Mouse (Mus musculus): ENCODE results near the gene Spata17.

Spata17 gene

DNA sequence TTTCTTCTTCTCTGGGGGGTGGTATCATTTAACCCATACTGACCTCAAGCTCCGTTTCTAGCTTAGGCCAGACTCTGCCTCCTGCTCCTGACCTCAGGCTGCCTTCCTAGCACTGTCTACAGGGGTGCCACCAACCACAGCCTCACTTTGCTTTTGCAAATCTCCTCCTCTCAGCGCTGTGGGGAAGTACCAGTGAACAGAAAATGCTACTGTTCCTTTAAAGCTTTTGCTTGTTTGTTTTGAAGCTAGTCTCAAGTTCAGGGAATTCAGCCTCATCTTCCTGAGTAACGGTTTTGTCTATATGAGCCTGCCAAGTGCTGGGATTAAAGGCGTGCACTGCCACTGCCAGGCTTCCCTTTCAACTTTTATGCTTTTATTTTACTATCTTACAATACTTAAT lies 5.8 kb downstream of the Spata17 start:
- in situ Hi-C loops (cut with MboI; ENCODE audit: unreplicated experiment in 2 of 2), result loop anchor here in 1 of 2 experiments (25.0 kb wide), 2 partner anchors 497 to 1797 kb away; partner anchors contain the start of gene Tgfb2

DNA sequence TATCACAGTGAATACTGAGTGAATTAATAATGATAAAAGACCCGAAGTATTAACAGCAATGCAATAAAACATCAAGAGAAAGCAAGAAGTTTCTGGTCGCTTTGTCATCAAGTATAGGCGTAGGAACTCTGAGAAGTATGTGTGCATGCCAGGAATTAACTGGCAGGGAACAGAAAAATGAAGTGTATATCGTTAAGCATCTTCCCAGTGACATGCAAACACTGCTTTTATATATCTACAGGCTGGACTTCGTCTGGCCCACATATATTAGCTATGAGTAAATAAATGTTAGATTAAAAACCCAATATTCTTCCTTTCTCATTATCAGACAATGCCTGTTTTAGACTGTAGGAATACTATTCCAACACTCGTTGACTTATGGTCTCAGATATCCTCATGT lies 9.8 kb downstream of the Spata17 start:
- in situ Hi-C loops (cut with MboI; ENCODE audit: unreplicated experiment in 2 of 2), result loop anchor here in 1 of 2 experiments (25.0 kb wide), 2 partner anchors 493 to 1793 kb away; partner anchors contain the start of gene Tgfb2

DNA sequence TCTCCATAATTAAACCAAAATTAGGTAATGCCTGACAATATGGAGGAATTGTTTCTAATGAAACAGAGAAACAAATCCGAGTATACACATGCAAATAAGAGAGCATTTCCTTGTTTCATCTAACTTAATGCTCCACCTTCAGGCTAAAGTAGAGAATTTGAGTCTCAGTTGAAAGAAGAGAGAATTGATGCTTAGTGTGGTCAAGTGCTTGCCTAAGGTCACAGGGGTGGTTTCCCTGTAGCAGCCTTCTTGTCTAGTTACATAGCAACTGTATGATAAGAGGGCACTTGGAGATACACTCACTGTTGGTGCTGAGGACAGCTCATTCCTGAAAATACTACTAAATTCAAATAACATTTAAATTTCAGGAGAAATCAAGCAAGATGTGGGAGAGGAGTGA lies 36.7 kb downstream of the Spata17 start:
- in situ Hi-C loops (cut with MboI; ENCODE audit: unreplicated experiment in 2 of 2), result no loop called here

DNA sequence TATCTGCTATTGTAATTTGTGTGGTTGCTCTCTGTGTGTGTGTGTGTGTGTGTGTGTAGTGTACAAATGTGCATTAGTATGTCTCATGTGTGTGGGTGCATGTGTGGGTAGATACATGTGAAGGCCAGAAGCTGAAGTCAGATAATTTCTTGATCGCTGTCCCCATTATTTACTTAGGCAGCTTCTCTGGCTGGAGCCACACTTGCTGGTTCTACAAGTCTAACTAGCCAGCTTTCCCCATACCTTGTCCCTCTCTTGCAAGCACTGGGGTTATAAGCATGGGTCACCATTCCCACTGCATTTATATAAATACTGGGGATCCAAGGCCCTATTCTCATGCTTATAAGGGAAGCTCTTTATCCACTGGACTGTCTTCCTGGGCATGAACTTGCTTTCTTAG lies 39.3 kb downstream of the Spata17 start:
- in situ Hi-C loops (cut with MboI; ENCODE audit: unreplicated experiment in 2 of 2), result no loop called here

DNA sequence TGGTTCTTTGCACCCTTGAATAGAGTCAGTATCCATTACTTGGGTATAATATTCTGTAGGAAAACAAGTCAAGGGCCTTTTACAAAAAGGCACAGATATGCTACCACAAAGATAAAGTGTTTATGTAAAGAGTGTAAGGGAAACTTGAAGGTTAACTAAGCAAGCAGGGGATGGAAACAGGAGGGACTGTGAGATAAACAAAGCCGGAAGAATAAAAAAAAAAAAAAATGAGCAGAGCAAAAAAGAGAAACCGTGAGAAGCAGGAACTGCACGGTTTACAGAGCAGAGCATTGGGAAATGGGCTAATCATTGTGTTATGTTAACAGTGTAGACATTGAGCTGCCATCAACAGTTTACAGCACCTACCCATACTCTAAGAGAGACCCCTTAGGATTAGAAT lies 44.9 kb downstream of the Spata17 start:
- in situ Hi-C loops (cut with MboI; ENCODE audit: unreplicated experiment in 2 of 2), result no loop called here

DNA sequence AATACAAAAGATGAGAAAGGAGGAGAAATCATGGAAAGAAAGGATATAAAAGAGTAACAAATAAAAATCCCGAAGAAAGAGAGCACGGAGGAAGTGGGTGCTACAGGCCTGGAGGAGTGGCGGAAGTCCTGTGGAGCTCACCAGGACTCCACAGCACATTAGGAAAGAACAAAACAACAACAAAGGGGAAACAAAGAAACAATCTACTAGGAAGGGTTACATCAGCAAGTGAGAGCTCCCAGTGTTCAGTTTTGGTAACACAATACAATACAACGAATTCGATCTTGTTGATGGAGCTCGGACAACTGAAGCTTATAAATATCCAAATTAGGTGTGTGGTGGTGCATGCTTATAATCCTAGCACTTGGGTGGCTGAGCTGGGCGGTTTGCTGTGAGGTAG lies 45.6 kb downstream of the Spata17 start:
- in situ Hi-C loops (cut with MboI; ENCODE audit: unreplicated experiment in 2 of 2), result no loop called here

DNA sequence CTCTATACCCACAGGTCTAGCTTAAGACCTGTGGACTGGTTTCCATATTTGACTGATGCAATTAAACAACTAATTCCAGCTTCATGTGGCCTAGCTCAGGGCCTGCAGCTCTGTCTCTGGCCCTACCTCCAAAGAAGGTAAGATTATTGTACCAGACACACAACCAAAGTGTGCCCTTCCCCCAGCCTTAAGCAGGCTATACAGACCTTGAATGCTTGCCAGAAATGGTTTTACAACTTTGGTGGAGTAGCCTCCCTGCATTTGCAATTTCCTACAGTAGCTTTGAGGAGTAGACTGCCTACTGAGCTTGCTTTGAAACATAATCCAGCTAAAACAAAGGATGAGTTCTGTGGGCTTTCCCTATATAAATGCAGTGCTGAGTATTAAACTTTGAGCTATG lies 51.7 kb downstream of the Spata17 start:
- in situ Hi-C loops (cut with MboI; ENCODE audit: unreplicated experiment in 2 of 2), result no loop called here

DNA sequence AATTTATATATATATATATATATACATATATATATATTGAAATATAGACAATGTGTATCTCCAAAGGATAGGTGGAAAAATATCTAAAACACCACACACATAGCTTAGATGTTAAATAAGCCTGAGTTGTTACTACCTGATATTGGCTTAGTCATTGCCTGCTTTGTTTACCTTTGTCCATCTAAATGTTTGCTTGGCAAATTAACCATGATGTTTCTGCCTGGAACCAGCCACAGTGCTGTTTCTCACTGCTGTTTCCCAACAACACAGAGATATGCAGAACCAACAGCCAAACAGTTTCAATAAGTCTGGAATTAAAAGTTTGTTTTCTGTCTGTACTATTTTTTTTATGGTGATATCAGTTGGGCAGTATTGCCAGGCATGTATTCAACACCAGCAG lies 59.6 kb downstream of the Spata17 start:
- in situ Hi-C loops (cut with MboI; ENCODE audit: unreplicated experiment in 2 of 2), result no loop called here

DNA sequence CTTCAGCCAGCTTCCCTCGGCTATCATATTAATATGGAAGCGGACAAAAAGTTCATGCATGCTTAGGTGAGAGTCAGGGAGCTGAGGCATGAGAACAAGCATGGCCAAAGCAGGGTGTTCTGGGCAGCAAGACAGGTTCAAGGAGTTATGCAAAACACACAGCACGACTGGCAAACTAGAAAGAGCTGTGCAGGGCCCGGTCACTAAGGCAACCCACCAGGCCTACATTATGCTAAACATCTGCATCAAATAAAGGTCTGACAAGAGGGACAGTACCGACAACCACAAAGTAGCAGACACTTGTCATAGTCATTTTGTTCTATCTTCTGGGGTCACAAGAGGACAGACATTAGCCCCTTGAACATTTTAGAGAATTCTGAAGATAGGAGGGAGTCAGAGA lies 61.6 kb downstream of the Spata17 start:
- in situ Hi-C loops (cut with MboI; ENCODE audit: unreplicated experiment in 2 of 2), result no loop called here

DNA sequence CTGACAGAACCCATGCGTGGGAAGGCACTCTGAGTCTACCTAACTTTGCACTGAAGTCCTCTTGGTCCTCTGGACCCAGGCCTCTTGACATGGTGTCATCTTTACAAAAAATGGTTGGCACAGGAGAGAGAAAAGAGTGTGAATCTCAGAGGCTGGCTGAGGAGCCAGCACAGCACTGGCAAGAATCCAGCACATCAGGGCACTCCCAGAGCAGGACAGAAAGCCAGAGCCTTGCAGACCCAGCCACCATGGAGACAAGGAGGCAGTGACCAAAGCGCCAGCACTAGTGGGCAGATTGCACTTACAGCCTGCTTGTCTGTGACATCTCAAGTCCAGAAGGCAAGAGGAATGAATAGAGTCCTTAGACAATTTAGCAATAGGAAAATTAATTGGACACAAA lies 62.7 kb downstream of the Spata17 start:
- in situ Hi-C loops (cut with MboI; ENCODE audit: unreplicated experiment in 2 of 2), result no loop called here

DNA sequence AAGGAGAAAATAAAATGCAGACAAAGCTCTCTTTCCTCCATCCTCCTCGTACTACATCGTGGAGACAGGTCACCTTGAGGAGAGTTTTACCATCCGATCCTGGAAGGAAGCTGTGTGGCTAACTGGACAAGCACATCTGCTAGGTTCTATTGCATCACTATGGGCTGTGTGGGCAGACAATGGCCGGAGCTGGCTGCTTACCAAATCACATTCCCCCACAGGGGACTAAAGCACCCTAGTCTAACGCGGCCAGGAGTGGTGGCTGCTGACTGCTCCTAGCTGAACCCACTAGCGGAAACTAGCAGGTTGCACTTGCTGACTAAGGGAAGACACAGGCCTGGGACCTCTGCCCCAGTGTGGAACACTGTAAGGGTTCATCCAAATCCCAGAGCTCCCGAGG lies 72.3 kb downstream of the Spata17 start:
- in situ Hi-C loops (cut with MboI; ENCODE audit: unreplicated experiment in 2 of 2), result loop anchor here in 1 of 2 experiments (25.0 kb wide), 2 partner anchors 844 to 1819 kb away; no protein-coding TSS in a partner anchor

DNA sequence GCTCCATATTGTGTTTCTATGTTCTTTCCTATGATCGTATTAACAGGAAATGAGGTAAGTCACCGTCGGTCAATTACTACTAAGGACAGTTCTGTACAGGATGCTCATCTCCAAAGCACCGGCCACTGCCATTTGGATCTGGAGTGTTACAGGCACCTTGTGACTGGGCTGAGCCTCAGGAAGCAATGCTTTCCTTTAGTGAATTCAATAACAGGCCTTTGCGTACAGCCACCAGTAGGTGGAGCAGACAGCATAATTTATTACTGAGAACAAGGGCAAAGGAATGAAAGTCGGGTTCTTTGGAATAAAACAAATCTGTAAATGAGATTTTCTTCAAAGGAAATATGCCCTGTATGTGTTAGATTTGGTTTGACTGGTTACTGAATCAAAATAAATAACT lies 77.8 kb downstream of the Spata17 start:
- in situ Hi-C loops (cut with MboI; ENCODE audit: unreplicated experiment in 2 of 2), result loop anchor here in 1 of 2 experiments (25.0 kb wide), 2 partner anchors 850 to 1825 kb away; no protein-coding TSS in a partner anchor

DNA sequence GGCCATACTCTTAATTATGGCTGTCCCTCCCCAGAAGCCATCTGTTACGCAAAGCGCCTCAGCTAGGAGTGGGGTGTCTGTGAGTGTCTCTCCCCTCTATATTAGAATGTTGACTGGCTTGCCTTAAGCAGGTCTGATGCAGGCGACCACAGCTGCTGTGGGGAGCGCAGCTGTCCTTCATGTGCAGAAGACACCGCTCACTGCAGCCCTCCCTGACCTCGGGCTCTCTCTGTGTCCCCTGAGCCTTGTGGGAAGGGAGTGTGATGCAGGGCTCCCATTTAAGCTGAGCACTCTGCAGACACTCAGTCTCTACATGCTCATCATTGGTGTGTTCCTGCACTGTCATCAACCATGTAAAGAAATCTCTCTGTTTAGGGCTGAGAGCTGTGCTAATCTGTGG lies 79.4 kb downstream of the Spata17 start:
- in situ Hi-C loops (cut with MboI; ENCODE audit: unreplicated experiment in 2 of 2), result loop anchor here in 1 of 2 experiments (25.0 kb wide), 2 partner anchors 851 to 1826 kb away; no protein-coding TSS in a partner anchor

DNA sequence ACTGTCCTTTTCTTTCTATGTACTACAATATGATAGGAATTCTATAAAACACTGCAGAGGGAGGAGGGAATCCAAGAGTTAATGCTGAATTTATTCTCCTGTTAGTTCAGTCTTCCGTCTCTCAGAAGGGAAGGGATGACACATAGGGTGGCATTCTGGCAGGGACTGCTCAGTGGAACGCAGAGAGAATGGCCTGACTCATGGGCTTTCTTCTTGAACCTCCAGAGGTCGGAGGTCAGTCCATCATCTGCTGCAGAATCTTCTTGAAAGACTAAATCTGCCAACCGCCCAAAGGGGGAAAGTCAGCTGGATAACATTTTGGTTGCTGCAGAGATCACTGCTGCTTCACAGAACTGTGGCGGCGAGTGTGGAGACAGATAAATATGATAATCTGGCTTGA lies 81.4 kb downstream of the Spata17 start:
- in situ Hi-C loops (cut with MboI; ENCODE audit: unreplicated experiment in 2 of 2), result loop anchor here in 1 of 2 experiments (25.0 kb wide), 2 partner anchors 853 to 1828 kb away; no protein-coding TSS in a partner anchor

DNA sequence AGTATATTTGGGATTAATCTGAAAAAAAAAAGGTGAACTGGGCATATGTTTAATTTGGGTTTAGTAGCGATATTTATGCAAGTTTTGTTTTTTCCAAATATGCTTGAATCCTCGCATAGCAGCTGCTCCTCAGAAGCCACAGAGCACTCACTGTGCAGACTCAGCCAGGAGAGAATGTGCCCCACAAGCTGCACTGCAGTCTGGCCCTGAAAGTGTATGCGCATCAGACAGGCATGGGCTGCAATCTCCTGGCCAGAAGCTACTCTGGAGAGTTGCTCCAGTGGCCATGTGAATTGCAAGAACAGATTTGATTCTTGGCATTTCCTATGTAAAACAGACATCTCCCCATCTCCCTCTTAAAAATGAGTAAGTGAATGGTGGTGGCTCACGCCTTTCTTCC lies 82.9 kb downstream of the Spata17 start:
- in situ Hi-C loops (cut with MboI; ENCODE audit: unreplicated experiment in 2 of 2), result loop anchor here in 1 of 2 experiments (25.0 kb wide), 2 partner anchors 855 to 1830 kb away; no protein-coding TSS in a partner anchor

DNA sequence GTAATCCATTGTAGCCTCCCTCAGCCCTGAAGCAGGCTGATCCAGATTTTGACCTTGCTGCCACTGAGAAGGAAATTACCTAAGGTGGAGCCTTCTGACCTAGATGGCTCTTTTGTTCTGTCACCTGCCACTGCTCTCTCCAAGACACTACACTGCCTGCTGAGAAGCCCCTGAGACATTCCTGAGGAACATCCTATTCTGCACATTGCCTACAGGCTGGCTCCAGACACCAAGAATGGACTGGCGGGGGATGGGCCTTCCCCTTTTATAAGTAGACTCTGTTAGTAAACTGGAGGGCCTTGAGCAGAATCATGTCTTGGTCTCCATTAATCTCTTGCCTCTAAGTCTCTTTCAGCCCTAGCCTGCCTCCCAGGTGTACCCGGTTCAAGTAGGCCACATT lies 87.7 kb downstream of the Spata17 start:
- in situ Hi-C loops (cut with MboI; ENCODE audit: unreplicated experiment in 2 of 2), result loop anchor here in 1 of 2 experiments (25.0 kb wide), 2 partner anchors 860 to 1835 kb away; no protein-coding TSS in a partner anchor

DNA sequence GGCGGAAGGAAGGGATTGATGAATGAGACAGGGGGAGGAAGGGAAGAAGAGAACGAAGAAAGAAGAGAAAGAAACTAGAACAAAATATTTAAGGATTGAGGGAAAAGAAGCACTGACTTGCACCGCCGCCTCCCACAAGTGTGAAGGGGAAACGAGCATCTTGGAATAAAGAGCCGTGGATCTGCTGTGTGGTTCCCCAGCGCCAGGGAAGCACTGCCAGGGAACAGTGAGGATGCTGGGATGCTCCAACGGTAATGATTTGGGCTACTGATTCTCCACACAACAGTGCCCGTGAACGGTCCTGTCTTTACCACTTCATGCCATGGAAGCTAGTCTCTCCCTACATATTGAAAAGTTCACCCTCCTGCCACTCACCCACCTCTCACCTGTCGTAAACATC lies 89.5 kb downstream of the Spata17 start:
- in situ Hi-C loops (cut with MboI; ENCODE audit: unreplicated experiment in 2 of 2), result loop anchor here in 1 of 2 experiments (25.0 kb wide), 2 partner anchors 862 to 1837 kb away; no protein-coding TSS in a partner anchor

DNA sequence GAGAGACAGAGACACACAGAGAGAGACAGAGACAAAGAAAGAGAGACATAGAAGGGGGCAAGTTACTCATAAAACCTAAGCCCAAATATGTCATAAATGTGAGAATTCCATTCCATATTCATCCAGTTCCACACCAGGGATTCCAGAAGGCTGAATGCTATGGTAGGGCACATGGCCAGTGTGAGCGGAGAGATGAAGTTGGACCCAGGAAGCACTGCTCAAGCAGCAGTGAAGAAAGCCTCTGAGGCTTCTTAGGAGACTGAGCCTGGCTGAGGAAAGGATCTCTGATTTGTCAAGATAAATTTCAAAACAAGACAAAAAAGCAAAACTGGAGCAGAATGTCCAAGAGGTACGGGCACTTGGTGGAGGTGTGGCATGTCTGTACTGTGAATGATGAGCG lies 90.3 kb downstream of the Spata17 start:
- in situ Hi-C loops (cut with MboI; ENCODE audit: unreplicated experiment in 2 of 2), result loop anchor here in 1 of 2 experiments (25.0 kb wide), 2 partner anchors 862 to 1837 kb away; no protein-coding TSS in a partner anchor

DNA sequence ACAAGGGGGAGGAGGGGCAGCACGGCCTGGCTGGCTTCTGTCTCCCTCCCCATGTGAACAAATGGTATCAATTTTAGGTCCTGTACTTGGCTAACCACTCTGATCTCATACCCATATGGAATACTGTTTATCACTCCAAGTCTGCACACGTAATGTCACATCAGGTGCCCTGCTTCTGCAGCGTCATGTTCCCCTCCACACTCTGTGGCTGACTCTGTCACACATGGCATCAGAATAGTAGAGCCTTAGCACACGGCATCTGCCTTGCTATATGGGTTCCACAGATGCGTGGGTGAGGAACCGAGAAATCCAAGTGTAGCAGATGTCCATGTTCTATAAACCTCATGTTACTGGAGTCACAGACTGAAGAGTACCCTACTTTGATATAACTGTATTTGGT lies 96.0 kb downstream of the Spata17 start:
- in situ Hi-C loops (cut with MboI; ENCODE audit: unreplicated experiment in 2 of 2), result no loop called here

DNA sequence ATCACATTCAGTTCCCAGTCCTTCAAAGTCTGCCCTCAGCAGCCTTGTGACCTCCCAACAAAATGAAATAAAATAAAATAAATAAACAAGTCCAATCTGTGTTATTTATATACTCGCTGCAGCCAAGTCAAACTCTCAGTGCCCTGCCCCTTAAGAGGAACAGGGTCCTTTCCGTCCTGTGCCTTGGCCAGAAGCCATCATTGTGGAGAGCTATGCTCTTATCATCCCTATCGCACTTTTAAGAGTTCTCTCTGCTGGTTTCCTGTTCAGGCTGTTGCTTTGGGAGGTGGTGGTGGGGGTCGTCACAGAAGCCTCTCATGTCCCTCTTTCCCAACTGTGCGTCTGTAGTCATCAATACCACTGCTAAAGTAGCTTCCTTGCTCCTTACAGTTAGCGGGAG lies 97.2 kb downstream of the Spata17 start:
- in situ Hi-C loops (cut with MboI; ENCODE audit: unreplicated experiment in 2 of 2), result no loop called here

DNA sequence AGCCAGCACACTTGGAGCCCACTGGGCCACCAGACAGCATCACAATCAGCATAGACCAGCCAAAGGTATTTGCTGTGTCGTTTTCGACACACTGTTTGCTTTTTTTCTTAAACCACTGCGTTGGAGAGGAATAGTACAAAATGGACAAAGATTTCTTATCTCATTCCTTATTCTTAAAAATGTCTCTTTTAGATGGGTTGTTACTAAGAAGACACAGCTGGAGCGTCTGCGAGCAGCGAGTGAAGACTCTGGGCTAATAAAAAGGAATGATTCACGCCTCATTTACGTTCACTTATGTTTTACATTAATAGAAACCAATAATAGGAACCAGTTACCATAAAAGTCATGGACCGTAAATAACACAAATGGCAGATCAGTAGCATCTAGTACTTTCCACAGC lies 101.5 kb downstream of the Spata17 start:
- in situ Hi-C loops (cut with MboI; ENCODE audit: unreplicated experiment in 2 of 2), result no loop called here

DNA sequence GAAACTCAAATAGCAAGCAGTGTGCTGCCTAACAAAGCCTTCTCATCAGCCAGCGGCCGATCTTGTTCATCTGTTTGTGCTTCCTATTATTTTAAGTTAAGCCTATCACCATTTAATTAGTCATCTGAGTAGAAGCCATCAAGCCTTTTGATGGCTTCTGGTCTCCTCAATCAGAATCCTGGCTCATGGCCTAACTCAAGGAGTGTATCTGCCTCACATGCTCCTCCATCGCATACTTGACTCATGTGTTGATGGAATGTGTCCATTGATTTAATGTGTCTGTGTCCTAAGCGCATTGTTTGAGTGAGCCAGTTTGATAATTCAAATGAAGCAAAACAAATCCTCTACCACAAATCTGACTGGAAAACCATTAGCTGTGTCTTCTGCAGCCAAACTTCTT lies 113.1 kb downstream of the Spata17 start:
- in situ Hi-C loops (cut with MboI; ENCODE audit: unreplicated experiment in 2 of 2), result no loop called here

DNA sequence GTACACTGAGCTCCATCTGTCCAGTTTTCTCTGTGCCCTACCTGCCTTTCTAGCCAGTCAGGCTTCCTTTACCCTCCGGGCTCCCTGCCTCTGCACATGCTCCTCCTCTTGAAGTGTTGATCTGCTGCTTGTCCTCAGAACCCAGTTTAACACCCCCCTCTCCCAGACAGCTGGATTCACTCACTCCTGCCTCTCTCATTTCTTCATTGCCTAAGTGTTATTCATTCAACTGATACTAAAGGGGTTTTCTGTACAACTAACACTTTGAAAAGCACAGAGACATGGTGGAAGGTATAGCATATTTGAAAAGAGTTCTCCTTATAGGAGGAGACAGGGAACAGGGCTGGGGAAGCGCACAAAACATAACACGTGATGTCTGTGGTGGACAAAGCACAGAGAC lies 114.1 kb downstream of the Spata17 start:
- in situ Hi-C loops (cut with MboI; ENCODE audit: unreplicated experiment in 2 of 2), result no loop called here
